Mouse (Mus musculus): ENCODE results near the gene Tmem210. TPM values are rescaled to one million over a fixed set of nuclear protein-coding genes. Genes with fewer than 3 reads are reported as not detected.
"Not testable (repeated sequence)": the region's sequence is repeated elsewhere in the genome, so short reads cannot be mapped to it uniquely, and the experiment has no call there.

Gene Tmem210
- total and polyA plus RNA-seq, 2 experiments from 2014 or later, result not detected

DNA sequence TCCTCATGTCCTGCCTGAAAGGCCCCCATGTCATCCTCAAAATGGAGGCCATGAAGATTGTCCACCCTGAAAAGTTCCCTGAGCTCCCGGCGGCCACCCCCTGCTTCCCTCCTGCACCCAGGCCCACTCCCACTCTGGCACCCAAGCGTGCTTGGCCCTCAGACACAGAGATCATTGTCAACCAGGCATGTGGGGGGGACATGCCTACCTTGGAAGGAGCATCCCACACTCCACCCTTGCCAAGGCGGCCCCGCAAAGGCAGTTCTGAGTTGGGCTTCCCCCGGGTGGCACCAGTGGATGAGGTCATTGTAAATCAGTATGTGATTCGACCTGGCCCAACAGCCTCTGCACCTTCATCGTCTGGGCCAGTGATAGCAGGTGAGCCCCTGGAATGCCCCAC is 44.6 kb upstream of the Tmem210 start:
- no peaks in the 10 kb centered on the region for H3K27me3 ChIP-seq (ENCODE audit: insufficient read depth, low read length)
- no peaks in the 10 kb centered on the region for H3K9me3 ChIP-seq (ENCODE audit: low read length)
- H3K27ac ChIP-seq (ENCODE audit: low read depth, low read length), result no peak overlapping the region
- no peak for TF ChIP-seq CTCF (IDR thresholded peaks at IDR 0.05; ENCODE audit: low read depth)
- peaks cover 34% of the 10 kb centered on the region for H3K36me3 ChIP-seq (ENCODE audit: insufficient read depth)
- H3K9ac ChIP-seq, result peak overlapping the region; percentile 79
- ATAC-seq (no peak), DNase-seq (no peak)
- 79% methylated on average over 8 of the region's 8 CpGs for WGBS
- H3K4me2 ChIP-seq (ENCODE audit: low read depth), result peak overlapping the region; percentile 89
- H3K4me1 ChIP-seq (ENCODE audit: insufficient read depth), result peaks cover 6% of the 10 kb centered on the region
- peak overlapping the region; percentile 70; the same call in 1 of the 2 replicates for H3K4me3 ChIP-seq (ENCODE audit: low read depth, low read length)

DNA sequence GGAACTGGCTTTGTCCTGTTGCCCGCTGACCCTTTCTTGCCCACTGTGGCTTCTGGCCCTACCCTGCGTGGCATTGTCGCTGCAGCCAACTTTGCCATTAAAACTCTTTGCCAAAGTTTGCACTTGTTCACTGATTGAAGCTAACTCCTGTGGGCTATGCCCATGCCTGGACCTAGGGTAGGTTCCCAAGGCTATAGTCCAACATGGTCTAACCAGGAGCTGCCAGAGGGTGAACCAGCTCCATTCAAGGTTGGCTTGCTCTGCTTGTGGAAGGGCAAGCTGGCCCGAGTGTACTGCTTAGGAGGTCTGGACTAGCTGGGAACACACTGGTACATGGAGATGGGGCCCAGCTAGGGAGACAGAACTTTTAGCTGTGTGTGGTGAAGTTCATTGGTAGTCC is 43.8 kb upstream of the Tmem210 start:
- no peak overlapping the region for H3K27ac ChIP-seq (ENCODE audit: low read depth, low read length)
- H3K9me3 ChIP-seq (ENCODE audit: low read length), result no peaks in the 10 kb centered on the region
- H3K4me1 ChIP-seq (ENCODE audit: insufficient read depth), result peaks cover 6% of the 10 kb centered on the region
- TF ChIP-seq CTCF (IDR thresholded peaks at IDR 0.05; ENCODE audit: low read depth), result no peak
- peaks cover 38% of the 10 kb centered on the region for H3K36me3 ChIP-seq (ENCODE audit: insufficient read depth)
- no peak overlapping the region for H3K9ac ChIP-seq
- no peak for ATAC-seq
- 91% methylated on average over 4 of the region's 4 CpGs for WGBS
- no peaks in the 10 kb centered on the region for H3K27me3 ChIP-seq (ENCODE audit: insufficient read depth, low read length)
- no peak overlapping the region for H3K4me2 ChIP-seq (ENCODE audit: low read depth)
- H3K4me3 ChIP-seq (ENCODE audit: low read depth, low read length), result no peak overlapping the region
- DNase-seq, result no peak

DNA sequence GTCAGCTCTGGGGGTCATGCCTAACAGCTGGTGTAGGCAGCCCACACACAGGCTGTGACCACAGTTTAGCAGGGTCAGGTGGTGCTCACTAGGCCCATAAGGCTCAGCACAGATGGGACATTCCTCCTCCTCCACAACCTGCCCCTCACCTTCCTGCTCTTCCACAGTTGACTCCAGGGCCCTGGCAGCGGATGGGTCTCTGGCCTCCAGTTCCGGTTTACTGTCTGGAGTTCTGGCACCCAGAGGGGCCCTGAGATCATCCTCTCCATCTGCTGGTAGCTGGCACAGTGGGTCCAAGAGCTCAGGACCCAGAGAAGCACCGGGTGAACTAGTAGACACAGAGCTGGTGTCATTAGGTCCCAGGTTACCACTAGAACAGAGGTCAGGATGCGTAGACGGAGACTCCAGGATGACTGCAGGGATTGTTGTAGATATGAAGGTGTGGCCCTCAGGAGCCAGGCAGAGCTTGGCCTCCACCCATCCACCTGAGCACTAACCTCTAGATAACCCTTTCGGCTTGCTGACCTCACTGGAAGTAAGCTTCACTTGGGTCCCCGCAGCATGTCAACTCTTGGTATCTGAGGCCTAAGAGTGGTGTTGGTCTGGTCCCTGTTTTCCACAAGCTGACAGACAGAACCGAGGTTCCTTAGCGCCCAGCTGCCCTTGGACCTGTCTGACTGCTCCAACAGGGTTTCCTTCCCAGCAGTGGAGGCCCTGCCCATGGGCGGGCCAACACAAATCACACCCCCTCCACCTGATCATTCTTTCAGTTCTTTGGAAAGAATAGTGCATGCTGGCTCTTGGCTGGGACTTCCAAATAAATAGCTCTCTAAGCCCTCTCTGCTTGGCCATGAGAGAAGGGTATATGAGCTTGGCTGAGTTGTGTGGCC is 41.5 kb upstream of the Tmem210 start, which contains the start of gene AL732309.1:
Gene AL732309.1, minus strand, starts transcription at position 681 of the 890 bp plus-strand sequence.
- 92% methylated on average over 10 of the region's 10 CpGs for WGBS
- ATAC-seq (no peak), DNase-seq (no peak)
- Histone ChIP-seq H3K9me3 (ENCODE audit: low read length) (no peaks in the 10 kb centered on the region), H3K4me3 (ENCODE audit: low read depth, low read length) (no peak within 1 kb of the TSS), H3K9ac (no peak within 1 kb of the TSS), H3K36me3 (ENCODE audit: insufficient read depth) (peaks cover 53% of the 10 kb centered on the region), H3K4me2 (ENCODE audit: low read depth) (no peak within 1 kb of the TSS), H3K27ac (ENCODE audit: low read depth, low read length) (no peak within 1 kb of the TSS), H3K27me3 (ENCODE audit: insufficient read depth, low read length) (no peaks in the 10 kb centered on the region), H3K4me1 (ENCODE audit: insufficient read depth) (peaks cover 3% of the 10 kb centered on the region; the same call in 1 of the 2 replicates)
- no peak for TF ChIP-seq CTCF (IDR thresholded peaks at IDR 0.05; ENCODE audit: low read depth)

DNA sequence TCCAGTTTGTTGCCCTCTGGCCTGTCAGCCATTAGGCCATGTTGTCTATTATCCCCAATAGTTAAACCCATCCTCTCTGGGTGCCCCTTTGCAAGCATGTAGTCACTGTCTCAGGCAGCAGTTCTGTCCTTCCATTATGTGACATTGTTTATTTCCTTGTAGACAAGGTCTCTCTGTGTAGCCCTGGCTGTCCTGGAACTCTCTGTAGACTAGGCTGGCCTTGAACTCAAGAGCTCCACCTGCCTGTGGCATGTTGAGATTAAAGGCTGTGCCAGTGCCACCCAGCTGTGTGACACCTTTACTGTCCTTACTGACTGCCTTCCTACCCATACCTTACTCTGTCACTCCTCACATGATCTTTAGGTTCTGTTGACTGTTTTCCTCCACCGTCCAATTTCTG is 35.6 kb upstream of the Tmem210 start:
- Histone ChIP-seq H3K9ac (no peak overlapping the region), H3K4me1 (ENCODE audit: insufficient read depth) (peaks cover 10% of the 10 kb centered on the region; the same call in 1 of the 2 replicates), H3K9me3 (ENCODE audit: low read length) (no peaks in the 10 kb centered on the region), H3K27ac (ENCODE audit: low read depth, low read length) (no peak overlapping the region), H3K4me2 (ENCODE audit: low read depth) (no peak overlapping the region), H3K4me3 (ENCODE audit: low read depth, low read length) (no peak overlapping the region), H3K27me3 (ENCODE audit: insufficient read depth, low read length) (no peaks in the 10 kb centered on the region), H3K36me3 (ENCODE audit: insufficient read depth) (peaks cover 32% of the 10 kb centered on the region)
- ATAC-seq (no peak), DNase-seq (no peak)
- TF ChIP-seq CTCF (IDR thresholded peaks at IDR 0.05; ENCODE audit: low read depth), result peak; percentile 49
- WGBS, result 71% methylated on average over 1 of the region's 1 CpGs

DNA sequence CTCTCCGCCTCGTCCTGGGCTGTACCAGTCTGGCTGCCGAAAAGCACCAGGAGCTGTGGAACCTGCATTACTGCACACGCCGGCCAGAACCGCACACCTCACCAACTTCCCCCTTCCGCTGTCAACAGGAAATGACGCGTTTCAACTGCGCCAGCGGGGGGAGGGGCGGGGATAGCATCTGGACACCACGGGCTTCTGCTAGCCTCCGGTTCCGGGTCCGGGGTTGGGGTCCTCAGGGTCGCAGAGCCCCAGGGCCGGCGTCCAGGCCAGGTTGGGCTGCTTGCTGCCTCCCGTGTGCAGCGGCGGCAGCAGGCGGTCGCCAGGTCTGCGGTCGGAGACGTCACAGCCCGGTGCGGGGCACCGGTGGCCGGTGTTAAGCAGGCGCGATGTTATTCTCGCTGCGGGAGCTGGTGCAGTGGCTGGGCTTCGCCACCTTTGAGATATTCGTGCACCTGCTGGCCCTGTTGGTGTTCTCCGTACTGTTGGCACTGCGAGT is 32.6 kb upstream of the Tmem210 start, which contains the start of gene Tmem203:
Gene Tmem203, plus strand, starts transcription at position 156 of the 496 bp plus-strand sequence.
- Histone ChIP-seq H3K27me3 (ENCODE audit: insufficient read depth, low read length) (no peaks in the 10 kb centered on the region), H3K9me3 (ENCODE audit: low read length) (no peaks in the 10 kb centered on the region), H3K4me1 (ENCODE audit: insufficient read depth) (peaks cover 10% of the 10 kb centered on the region; the same call in 1 of the 2 replicates), H3K36me3 (ENCODE audit: insufficient read depth) (peaks cover 16% of the 10 kb centered on the region; the same call in 1 of the 2 replicates), H3K27ac (ENCODE audit: low read depth, low read length) (peak within 1 kb of the TSS; percentile 82), H3K9ac (peak within 1 kb of the TSS; percentile 92), H3K4me3 (ENCODE audit: low read depth, low read length) (peak within 1 kb of the TSS; percentile 94), H3K4me2 (ENCODE audit: low read depth) (peak within 1 kb of the TSS; percentile 98)
- TF ChIP-seq CTCF (IDR thresholded peaks at IDR 0.05; ENCODE audit: low read depth), result no peak
- WGBS, result 4% methylated on average over 39 of the region's 39 CpGs
- ATAC-seq (peak; percentile 95), DNase-seq (peak; percentile 94)

DNA sequence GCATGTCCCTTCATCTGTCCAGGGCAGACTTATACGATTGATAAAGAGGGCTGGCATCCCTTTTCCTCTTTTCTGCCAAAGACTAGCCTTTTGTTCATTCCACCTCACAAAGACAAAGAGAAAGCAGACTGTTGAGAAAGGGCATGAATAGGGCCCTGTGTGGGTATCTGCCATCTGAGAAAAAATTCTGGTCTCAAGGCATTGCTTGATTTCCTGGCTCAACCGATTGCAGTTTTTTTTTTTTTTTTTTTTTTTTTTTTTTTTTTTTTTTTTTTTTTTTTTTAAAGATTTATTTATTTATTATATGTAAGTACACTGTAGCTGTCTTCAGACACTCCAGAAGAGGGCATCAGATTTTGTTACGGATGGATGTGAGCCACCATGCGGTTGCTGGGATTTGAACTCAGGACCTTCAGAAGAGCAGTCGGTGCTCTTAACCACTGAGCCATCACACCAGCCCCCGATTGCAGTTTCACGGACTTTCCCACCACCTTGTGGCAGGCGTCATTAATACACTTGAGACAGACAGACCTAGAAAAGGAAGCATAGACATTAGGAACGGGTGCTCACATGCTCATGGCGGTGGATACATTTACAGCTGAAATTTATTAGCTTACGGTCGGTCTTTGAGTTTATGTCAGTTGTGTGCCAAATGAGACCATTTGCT is 31.4 kb upstream of the Tmem210 start:
- WGBS, result 61% methylated on average over 12 of the region's 12 CpGs
- ATAC-seq; DNase-seq; H3K27me3 ChIP-seq (ENCODE audit: insufficient read depth, low read length); H3K36me3 ChIP-seq (ENCODE audit: insufficient read depth); H3K9me3 ChIP-seq (ENCODE audit: low read length): not testable (repeated sequence)
- Histone ChIP-seq H3K4me3 (ENCODE audit: low read depth, low read length) (peak overlapping the region; percentile 94), H3K9ac (peak overlapping the region; percentile 92), H3K4me1 (ENCODE audit: insufficient read depth) (peaks cover 10% of the 10 kb centered on the region; the same call in 1 of the 2 replicates), H3K27ac (ENCODE audit: low read depth, low read length) (0 out of 2 replicates have a peak overlapping the region, but pooled peaks have one; percentile 82), H3K4me2 (ENCODE audit: low read depth) (peak overlapping the region; percentile 98)
- peak; percentile 37 for TF ChIP-seq CTCF (IDR thresholded peaks at IDR 0.05; ENCODE audit: low read depth)

DNA sequence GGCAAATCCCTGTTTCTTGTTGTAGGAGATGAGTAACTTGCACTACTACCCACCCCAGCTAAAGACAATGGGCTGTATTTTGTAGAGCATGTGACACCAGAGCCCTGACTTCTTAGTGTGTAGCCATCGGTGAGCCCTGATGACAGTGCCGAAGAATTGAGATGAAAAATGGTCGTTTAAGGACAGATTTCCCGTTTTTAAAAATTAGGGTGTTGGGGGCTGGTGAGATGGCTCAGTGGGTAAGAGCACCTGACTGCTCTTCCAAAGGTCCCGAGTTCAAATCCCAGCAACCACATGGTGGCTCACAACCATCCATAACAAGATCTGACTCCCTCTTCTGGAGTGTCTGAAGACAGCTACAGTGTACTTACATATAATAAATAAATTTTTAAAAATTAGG is 30.7 kb upstream of the Tmem210 start:
- not testable (repeated sequence) for H3K9ac ChIP-seq; H3K36me3 ChIP-seq (ENCODE audit: insufficient read depth); H3K27ac ChIP-seq (ENCODE audit: low read depth, low read length); ATAC-seq; H3K27me3 ChIP-seq (ENCODE audit: insufficient read depth, low read length); DNase-seq; H3K4me3 ChIP-seq (ENCODE audit: low read depth, low read length); H3K9me3 ChIP-seq (ENCODE audit: low read length); H3K4me2 ChIP-seq (ENCODE audit: low read depth)
- 85% methylated on average over 5 of the region's 5 CpGs for WGBS
- H3K4me1 ChIP-seq (ENCODE audit: insufficient read depth), result peaks cover 10% of the 10 kb centered on the region; the same call in 1 of the 2 replicates

Data from forebrain, postnatal 0 days (tissue).